Mouse (Mus musculus) activated CD4-positive, CD25-positive, alpha-beta regulatory T cell, adult 4 months (primary cell): ENCODE results near the gene Ggt7. TPM values are rescaled to one million over a fixed set of nuclear protein-coding genes. Genes with fewer than 3 reads are reported as not detected.

Experiments
- ATAC-seq: one replicate; pipeline ENCODE4 v1.8.0; 2017
- polyA plus RNA-seq, 2 experiments: library from polyadenylated mRNA; unstranded; fragments of 100-300 nt; shearing (Covaris generic); gene quantifications; one replicate each; pipeline ENCODE4 v1.2.1; 2017

The Ggt7 gene
- 1 to 10 TPM; 4.6 to 8.2 TPM for polyA plus RNA-seq

DNA sequence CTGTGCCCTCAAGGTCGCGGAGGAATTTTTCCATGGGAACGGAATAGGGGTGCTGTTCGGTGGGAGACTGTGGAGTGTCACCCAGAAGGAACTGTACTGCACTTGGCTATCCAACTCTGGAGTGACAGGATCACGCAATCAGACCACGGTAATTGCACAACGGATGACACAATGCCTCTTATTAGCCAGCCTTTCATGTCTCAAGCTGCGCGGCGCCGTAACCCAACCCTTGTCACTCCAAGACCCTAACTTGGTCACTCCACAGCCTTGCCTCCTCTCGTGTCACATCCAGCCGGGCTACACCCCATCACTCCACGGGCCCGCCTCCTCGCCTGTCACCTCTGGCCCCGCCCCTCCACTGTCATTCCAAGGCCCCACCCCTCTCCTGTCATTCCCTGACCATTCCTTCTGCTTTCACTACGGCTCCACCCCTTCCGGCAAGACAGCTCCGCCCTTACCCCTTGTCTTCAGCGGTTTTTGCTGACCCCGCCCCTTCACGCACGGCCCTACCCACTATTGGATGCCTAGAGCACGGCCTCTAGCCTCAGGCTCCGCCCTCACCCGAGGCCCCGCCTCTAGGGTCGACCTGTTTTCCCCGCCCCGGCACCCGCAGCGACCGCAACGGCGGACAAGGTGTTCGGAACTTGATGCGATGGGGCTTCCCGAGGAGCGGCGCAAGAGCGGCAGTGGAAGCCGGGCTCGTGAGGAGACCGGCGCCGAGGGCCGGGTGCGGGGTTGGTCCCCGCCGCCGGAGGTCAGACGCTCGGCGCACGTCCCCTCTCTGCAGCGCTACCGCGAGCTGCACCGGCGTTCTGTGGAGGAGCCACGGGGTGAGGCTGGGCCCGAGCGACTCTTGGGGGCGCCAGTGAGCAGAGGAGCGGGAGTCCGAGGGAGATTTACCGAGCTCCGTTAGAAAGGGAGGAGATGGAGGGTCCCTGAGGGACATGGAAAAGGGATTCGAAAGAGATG lies at the start of gene Ggt7, which contains the start of gene Acss2:
Gene Ggt7, minus strand, starts transcription at position 783 of the 969 bp plus-strand sequence.
Gene Acss2, plus strand, starts transcription at position 494 of the 969 bp plus-strand sequence.
- peak; percentile 90 for ATAC-seq

- ATAC-seq, result no peak
These were observed 49.7 kb upstream of the Ggt7 start for GRCm38 (mm10) chr2:155567751-155568150.

GRCm38 (mm10) chr2:155562934-155563333 lies 44.9 kb upstream of the Ggt7 start:
- no peak for ATAC-seq

DNA sequence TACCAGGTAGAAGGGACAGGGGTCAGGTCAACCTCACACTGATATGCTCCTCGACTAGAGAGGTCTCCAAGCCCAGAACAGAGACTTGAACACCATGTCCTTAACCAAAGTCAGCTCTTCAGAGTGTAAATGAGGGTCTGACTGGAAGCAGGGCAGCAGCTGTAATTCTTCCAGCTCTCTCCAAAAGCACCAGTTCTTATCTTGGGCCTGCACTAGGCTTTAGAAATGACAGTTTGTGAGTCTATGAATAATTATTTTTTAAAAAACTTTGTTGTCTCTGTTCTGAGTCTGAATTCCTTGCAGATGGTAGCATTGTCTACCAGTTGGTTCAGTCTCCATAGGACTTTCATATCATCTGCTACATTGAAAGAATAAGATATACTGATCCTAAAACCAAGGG lies 44.2 kb upstream of the Ggt7 start:
- no peak for ATAC-seq

DNA sequence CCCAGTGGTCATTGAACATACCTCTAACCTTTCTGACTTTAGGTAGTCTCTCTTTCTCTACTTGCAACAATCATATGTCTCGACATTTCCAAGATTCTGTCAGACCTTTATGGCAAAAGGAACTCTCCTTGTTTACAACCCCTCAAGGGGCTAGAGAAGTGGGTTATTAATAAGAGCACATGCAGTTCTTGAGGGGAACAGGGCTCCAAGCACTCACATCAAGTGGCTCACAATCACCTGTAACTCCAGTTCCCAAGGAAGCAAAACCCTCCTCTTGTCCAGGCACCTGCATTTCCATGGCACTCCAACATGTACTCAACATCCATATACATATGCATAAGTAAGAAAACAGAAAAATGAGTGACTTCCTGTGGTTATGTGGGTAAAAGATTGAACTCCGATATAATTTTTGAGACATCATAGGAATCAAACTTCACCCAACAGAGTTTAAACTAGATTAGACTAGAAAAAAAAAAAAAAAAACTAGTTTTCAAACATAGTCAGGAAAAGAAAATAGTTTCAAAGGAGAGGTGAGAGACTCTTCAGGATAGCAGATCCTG lies 36.5 kb upstream of the Ggt7 start:
- peak; percentile 57 for ATAC-seq

GRCm38 (mm10) chr2:155552949-155553354 lies 34.9 kb upstream of the Ggt7 start:
- peak; percentile 90 for ATAC-seq

DNA sequence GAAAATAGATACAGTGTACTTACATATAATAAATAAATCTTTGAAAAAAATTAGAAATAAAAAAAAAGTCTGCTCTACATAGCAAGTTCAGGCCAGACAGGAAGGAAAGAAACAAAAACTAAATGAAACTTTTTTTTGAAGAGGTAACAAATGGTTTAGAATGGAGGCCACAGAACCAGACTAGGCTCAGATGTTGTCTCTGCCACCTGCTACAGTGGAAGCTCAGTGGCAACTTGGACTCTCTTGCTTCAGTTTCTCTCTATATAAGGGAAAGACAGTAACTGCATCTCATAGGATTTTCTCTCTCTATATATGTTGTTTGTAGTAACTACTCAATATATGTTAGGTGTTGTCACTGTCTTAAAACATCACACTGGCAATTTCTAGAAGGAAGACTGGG lies 34.3 kb upstream of the Ggt7 start:
- ATAC-seq, result no peak

DNA sequence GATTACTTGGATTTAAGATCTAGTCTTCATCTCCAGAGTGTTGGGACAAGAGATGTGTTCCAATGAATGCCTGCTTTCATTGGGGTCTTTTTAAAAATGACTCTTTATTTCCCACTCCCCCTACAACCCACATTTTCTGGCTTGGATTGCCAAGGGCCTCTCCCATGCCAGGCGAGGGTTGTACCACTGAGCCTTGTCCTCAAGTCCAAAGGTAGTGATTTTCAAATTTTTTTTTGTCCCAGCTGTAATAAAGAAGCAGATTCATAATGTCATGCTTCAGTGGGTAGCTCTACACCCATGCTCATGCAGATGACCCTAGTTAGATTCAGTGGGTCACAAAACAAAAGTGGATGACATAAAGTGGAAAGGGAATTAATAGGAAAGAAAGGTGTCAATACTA lies 28.9 kb upstream of the Ggt7 start:
- ATAC-seq, result no peak

DNA sequence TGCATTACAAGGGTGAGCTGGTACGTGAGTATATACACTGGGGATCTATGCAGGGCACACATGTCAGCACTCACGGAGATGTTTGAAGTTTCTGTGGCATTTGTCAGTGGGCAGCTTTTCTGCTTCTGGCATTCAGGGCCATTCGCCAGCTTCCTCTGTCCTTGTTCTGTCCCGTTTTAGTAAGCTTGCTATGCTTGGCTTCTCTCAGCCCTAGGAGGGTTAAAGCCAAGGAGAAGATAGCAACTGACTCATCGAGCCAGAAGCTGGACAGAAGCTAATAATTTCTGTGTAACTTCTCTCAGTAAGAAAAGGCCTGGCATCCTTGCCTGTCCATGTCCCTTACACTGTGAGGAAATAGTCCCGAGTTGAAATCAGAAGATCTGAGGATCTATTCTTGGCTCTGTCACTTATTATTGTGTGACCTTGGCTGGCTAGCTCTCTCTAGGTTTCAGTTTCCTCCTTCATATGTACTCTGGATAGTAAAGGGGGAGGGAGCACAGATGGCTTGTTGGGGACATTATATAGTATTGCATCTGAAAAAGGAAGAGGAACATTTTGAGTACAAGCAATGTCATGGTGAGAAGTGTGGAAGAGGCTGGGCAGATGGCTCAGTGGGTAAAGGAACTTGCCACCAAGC lies 22.9 kb upstream of the Ggt7 start:
- no peak for ATAC-seq

DNA sequence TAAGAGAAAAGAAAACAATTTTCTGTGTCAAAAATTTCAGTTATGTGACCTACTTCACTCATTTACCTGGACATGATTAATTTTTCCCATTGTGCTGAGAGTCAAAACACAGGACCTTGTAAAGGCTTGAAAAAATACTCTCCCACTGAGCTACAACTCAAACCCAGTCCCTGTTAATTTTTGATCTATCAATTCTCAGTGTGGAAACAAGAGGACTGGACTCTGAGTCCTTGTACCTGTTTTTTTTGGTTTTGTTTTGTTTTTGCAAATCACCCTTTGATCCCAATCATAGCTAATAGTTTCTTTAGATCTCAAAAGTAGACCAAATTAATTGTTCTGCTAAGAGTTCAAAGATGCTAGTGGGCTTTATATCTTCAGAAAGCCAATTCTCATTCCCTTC lies 21.7 kb upstream of the Ggt7 start:
- ATAC-seq, result no peak

GRCm38 (mm10) chr2:155538463-155539057 lies 20.5 kb upstream of the Ggt7 start:
- peak; percentile 52 for ATAC-seq

DNA sequence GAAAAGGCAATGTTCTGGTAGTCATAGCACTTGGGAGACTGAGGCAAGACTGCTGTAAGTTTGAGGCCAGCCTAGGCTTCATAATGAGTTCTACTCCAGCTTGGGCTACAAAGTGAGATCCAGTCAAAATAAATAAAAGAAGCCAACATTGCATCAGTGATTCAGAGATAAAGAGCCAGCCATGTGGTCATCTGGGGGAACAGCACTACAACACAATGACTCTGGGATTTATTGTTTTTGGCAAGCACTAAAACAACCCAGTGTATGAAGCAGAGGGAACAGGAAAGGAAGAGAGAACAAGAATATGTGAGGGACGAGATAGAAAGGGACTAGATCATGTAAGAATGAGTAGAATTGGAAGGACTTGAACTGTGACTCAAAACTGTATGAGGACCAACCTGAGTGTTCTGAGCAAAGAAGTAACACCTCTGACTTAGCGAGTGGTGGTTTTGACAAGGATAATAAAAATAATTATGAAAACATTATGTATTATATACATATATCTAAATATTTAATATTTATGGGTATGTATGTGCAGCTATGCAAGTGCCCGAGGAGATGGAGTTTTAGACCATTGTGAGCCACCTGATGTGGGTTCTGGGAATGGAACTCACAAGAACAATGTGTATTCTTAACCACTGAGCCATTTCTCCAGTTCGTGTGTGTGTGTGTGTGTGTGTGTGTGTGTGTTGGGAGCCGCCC lies 19.9 kb upstream of the Ggt7 start:
- ATAC-seq, result peak; percentile 49

GRCm38 (mm10) chr2:155536292-155536691 lies 18.3 kb upstream of the Ggt7 start:
- no peak for ATAC-seq

DNA sequence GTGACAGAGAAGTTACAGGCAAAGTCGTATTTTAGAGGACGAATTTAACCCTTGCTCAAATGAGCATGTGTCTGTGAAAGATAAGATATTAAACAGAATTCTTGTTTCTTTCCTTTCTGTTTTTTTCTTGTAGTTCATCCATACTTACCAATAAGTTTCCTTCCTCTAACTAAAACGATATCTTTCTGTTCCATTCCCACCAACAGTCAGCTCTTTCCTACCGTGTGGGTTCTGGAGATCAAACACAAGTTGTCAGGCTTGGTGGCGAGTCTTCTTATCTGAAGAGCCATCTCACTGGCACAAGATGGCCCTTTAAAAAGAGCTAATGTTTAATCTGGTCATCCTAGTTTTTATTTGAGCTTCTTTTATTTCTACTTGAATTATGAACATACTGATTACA lies 9.3 kb upstream of the Ggt7 start:
- no peak for ATAC-seq

DNA sequence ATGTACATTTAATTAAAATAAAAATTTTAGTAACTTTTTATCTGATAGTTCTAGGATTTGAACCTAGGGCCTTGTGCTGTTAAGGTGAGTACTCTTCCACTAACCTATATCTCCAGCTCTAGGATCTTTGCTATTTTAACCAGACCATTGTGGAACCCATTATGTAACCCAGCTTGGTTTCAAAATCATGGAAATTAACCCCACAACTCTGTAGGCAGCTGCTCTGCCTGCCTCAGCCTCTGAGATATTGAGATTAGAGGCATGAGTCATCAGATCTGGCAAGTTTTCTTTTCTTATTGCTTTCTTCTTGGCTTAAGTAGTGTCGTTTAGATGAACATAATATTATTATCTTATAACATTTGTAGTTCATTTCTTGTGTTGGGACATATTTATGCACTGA lies 6.3 kb upstream of the Ggt7 start:
- ATAC-seq, result no peak

DNA sequence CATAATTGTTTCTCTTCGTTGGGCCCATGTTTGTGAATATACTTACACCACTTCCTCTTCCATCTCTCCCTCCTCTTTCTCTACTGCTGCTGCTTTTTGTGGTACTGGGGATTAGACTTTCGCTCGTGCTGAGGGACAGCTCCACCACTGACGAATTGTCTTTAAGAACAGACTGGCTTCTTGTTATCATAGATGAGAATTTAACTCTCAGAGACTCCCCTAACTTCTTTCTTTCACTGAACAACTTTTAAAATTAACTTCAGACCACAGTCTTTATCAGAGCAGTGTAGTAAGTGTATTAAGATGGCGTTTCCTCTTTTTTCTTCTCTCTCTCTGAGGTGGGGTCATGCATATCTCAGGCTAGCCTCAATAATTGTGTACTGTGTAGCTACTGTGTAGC lies 5.7 kb upstream of the Ggt7 start:
- ATAC-seq, result no peak

DNA sequence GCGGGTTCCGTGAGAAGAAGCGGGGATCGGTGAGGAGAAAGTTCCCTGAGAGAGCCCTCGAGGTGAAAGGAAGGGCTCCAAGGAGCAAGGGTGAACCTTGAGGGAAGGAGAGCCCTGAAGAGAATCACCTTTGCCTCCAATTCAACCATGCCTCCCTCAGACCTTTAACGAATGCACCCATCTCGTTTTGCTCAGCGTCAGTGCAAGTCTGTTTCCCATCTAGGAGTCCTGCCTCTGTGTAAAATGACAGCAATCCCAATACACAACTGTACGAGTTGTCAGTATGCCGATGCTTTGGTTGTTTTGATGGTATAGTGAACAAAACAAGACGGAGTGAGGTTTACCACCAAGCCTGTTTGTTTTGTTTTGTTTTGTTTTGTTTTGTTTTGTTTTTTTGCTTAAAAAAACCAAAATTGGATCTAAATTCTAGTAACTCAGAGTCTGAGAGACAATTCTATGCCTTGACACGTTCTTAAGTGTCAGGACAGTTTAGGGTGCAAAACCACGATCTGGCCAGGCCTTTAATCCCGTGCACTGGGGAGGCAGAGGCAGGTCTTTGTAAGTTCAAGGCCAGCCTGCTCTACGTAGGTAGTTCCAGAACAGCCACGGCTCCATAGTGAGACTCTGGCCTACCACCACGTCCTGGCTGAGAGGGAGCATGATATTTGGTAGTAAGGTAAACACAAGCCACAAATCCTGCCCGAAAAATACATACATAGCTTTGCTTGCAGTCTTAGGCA lies 664 bp upstream of the Ggt7 start:
- ATAC-seq, result no peak

DNA sequence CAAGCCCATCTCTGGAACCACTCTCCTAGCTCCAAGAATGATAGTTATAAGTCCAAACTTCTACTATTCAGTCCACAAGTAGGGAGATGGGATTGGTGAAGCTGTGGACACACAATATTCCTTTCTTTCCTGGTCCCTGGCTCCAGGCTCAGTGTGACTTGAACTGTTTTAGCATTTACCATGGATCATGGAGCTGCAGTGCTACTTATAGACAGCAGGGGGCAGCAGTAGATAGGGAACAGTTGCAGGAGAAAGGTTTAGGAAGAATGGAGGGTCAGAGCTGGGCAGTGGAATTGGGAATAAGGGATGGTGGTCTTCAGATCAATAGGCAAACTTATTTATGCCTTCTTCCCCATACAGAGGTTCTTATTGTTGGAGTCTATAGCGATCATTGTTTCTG lies 2.1 kb downstream of the Ggt7 start:
- no peak for ATAC-seq

GRCm38 (mm10) chr2:155514666-155515065 lies 3.4 kb downstream of the Ggt7 start:
- peak; percentile 55 for ATAC-seq

GRCm38 (mm10) chr2:155513543-155513942 lies 4.5 kb downstream of the Ggt7 start:
- no peak for ATAC-seq

GRCm38 (mm10) chr2:155512479-155512878 lies 5.6 kb downstream of the Ggt7 start:
- ATAC-seq, result no peak
